Mouse (Mus musculus) lung, postnatal 0 days (tissue): ENCODE results near the gene Pcgf6.

Experiments
- CTCF ChIP-seq: IDR thresholded peaks from 2 replicates; pipeline ENCODE4 v1.5.1; 2016; ENCODE audit warnings: antibody characterized with exemption, mild to moderate bottlenecking
- EP300 ChIP-seq: IDR thresholded peaks from 2 replicates; pipeline ENCODE4 v1.6.1; 2016; ENCODE audit warnings: antibody characterized with exemption, mild to moderate bottlenecking, control low read depth

GRCm38 (mm10) chr19:46990153-46990518 lies 60.6 kb downstream of the Pcgf6 start:
- TF ChIP-seq CTCF: no peak
- TF ChIP-seq EP300: no peak
